Mouse (Mus musculus): ENCODE data around the gene Gucd1. TPM values are rescaled to one million over a fixed set of nuclear protein-coding genes. Genes with fewer than 3 reads are reported as not detected.

The Gucd1 gene
- polyA plus RNA-seq, 1 experiment, result 18.1 TPM

DNA sequence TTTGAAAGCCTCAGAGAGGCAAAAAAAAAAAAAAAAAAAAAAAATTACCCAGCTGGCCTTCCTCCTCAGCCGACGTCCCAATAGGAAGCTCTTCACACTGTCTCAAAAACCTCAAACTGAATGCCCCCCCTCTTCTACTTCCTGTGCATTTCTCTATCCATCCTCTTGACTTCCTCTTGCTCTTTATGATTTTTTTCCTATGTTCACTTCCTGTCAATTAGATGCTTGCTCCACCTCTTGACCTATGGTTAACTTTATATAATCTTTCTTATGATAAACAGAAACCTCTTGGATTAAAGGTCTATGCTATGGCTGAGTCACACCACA is 25.9 kb downstream of the Gucd1 start:
- TF ChIP-seq POLR2A (IDR thresholded peaks at IDR 0.05; ENCODE audit: low read depth, low read length) (no peak), CTCF (IDR thresholded peaks at IDR 0.05; ENCODE audit: borderline replicate concordance, insufficient read depth, low read length) (no peak)
- Histone ChIP-seq H3K4me1 (ENCODE audit: control insufficient read depth, insufficient read depth, low read length) (no peaks in the 10 kb centered on the region), H3K27ac (ENCODE audit: insufficient read depth, low read length) (no peak overlapping the region), H3K4me3 (ENCODE audit: insufficient read depth, low read length) (no peak overlapping the region)

DNA sequence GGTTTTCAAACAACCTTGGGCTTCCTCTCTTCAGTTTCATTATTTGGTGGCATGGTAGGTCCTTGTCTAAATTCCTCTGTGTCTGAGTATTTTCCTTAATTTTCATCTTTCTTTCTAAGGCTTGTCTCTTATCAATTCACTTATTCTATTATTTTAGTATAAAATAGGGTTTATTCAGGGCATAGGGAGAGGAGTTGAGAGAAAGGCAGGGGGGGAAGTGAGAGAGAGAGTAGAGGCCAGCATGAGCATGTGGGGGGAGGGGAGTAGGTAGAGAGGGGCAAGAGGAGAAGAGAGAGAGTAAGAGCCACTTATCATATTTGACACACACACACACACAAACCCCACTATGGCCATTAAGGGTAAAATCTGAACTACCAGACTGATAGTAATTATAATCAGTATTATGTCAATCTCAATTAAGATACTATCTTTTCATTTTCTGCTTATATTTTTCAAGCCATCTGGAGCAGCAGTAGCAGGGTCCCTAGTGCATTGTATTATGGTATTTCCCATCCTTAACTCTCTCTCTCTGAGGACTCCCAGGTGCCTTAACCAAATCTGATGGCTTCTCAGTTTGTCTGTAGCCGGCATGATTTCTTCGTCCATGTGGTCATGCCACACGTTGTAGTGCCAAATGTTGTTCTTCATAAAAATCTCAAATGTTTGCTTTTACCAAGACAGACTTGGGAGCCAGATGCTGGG is 26.4 kb downstream of the Gucd1 start:
- Histone ChIP-seq H3K27ac (ENCODE audit: insufficient read depth, low read length) (no peak overlapping the region), H3K4me1 (ENCODE audit: control insufficient read depth, insufficient read depth, low read length) (no peaks in the 10 kb centered on the region), H3K4me3 (ENCODE audit: insufficient read depth, low read length) (no peak overlapping the region)
- TF ChIP-seq POLR2A (IDR thresholded peaks at IDR 0.05; ENCODE audit: low read depth, low read length) (no peak), CTCF (IDR thresholded peaks at IDR 0.05; ENCODE audit: borderline replicate concordance, insufficient read depth, low read length) (no peak)

DNA sequence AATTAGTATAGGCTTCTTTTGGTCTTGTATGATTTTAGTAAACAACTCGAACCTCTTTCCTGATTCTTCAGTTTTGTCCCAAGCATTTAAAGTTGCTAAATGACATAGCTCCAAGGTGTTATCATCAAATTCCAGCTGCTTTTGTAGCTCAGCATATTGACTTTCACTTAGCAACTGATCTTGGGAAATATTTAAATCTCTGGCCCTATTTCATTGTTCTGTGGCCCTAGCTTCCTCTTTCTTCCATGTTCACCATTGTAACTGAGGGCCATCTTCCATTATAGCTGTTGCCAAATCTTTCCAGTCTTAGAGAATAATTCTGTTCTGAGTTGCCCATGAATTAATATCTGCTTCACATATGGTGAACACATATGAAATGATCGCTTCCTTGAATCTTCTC is 27.0 kb downstream of the Gucd1 start:
- Histone ChIP-seq H3K4me3 (ENCODE audit: insufficient read depth, low read length) (no peak overlapping the region), H3K4me1 (ENCODE audit: control insufficient read depth, insufficient read depth, low read length) (no peaks in the 10 kb centered on the region), H3K27ac (ENCODE audit: insufficient read depth, low read length) (no peak overlapping the region)
- no peak for TF ChIP-seq POLR2A (IDR thresholded peaks at IDR 0.05; ENCODE audit: low read depth, low read length)
- TF ChIP-seq CTCF (IDR thresholded peaks at IDR 0.05; ENCODE audit: borderline replicate concordance, insufficient read depth, low read length), result no peak

DNA sequence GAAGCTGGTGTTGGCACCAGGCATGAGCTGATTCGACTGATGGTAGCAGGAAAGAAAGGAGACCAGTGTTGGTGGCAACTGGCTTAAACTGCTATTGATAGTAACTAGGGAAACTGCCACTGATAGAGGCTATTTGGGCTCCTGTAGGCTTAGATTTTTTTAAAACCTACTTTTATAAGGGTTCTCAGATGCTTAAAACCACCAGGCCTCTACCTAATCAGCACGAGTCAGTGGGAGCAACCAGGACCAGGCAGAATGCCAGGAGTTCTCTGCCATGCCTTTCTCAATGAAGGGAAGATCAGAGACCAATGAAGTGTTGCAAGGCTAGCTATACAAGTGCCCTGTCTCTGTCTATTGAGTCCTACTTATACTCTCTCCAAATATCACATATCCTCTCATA is 28.2 kb downstream of the Gucd1 start:
- no peak overlapping the region for H3K4me3 ChIP-seq (ENCODE audit: insufficient read depth, low read length)
- H3K4me1 ChIP-seq (ENCODE audit: control insufficient read depth, insufficient read depth, low read length), result no peaks in the 10 kb centered on the region
- H3K27ac ChIP-seq (ENCODE audit: insufficient read depth, low read length), result no peak overlapping the region
- TF ChIP-seq CTCF (IDR thresholded peaks at IDR 0.05; ENCODE audit: borderline replicate concordance, insufficient read depth, low read length) (no peak), POLR2A (IDR thresholded peaks at IDR 0.05; ENCODE audit: low read depth, low read length) (no peak)

DNA sequence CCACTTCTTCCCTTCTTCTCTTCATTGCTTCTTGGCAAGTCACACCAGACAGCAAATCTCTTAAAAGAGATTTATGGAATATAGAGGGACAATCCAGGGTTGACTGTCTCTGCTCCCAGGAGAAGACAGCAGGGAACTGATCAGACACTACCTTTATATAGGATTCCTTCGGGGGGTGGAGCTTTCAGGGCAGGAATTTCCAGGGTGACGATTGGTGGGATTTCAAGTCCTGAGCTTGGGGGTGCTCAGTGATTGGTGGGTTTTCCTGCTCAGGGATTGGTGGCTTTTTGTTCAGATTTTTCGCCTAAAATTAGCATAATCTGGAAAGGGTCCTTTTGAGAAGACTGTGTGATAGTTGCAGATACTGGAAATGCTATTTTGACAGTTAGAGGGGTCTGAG is 30.6 kb downstream of the Gucd1 start:
- Histone ChIP-seq H3K4me1 (ENCODE audit: control insufficient read depth, insufficient read depth, low read length) (no peaks in the 10 kb centered on the region), H3K4me3 (ENCODE audit: insufficient read depth, low read length) (no peak overlapping the region), H3K27ac (ENCODE audit: insufficient read depth, low read length) (no peak overlapping the region)
- no peak for TF ChIP-seq POLR2A (IDR thresholded peaks at IDR 0.05; ENCODE audit: low read depth, low read length)
- TF ChIP-seq CTCF (IDR thresholded peaks at IDR 0.05; ENCODE audit: borderline replicate concordance, insufficient read depth, low read length), result no peak

DNA sequence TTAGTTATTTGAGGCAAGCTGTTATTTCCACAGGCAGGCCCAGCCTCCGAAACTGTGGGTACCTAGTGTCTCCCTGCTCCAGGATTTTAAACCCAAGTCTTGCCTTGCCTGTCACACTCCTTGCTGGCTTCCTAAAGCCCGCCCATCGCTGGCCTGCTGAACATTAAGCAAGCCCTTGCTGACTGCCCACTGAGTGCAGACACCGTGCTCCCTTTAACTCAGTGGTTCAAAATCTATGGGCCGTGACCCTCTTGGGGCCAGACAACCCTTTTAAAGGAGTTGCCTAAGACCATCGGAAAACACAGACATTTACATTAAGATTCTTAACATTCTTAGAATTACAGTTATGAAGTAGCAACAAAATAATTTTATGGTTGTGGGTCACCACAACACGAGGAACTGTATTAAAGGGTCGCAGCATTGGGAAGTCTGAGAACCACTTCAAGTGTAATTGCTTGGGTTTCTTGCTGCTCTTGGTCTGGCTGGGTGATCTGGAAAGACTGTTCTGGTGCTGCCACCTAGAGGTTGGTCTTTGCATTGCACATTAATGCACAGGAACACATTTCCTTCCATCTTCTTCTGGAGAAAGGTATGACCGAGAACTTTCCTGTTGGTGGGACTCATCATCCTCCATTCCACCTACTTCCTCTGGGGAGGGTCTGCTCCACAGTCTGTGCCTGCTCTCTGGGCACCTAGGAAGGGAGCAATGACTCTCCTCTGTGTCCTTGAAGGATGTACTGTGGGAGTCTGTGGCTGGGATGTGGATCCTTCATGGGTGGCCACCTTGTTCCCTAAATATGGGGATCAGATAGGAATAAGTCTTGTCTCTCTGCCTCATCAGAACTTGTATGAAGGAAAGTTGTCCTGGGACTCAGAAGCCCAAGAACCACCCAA is 31.4 kb downstream of the Gucd1 start:
- no peak overlapping the region for H3K4me3 ChIP-seq (ENCODE audit: insufficient read depth, low read length)
- TF ChIP-seq POLR2A (IDR thresholded peaks at IDR 0.05; ENCODE audit: low read depth, low read length) (no peak), CTCF (IDR thresholded peaks at IDR 0.05; ENCODE audit: borderline replicate concordance, insufficient read depth, low read length) (peak; percentile 64; the same call in 1 of the 2 replicates)
- H3K4me1 ChIP-seq (ENCODE audit: control insufficient read depth, insufficient read depth, low read length), result no peaks in the 10 kb centered on the region
- no peak overlapping the region for H3K27ac ChIP-seq (ENCODE audit: insufficient read depth, low read length)

DNA sequence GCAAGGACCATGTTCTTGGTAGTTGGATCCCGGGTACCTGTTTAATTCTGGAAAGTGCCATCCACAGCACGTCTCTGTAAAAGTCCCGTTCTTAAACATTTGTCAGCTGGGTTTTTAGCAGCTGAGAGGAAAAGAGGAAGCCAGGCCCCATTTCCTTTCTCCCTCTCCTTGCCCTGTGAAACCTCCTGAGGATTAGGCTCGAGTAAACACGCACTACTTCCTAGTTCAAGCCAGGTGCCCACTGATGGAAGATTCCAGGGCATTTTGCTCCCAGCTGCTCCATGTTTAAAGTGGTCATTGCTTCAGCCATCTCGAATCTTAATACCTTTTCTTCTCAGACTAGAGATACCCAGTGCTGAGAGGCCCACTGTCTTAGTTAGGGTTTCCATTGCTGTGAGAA is 33.0 kb downstream of the Gucd1 start:
- H3K4me3 ChIP-seq (ENCODE audit: insufficient read depth, low read length), result no peak overlapping the region
- TF ChIP-seq CTCF (IDR thresholded peaks at IDR 0.05; ENCODE audit: borderline replicate concordance, insufficient read depth, low read length) (no peak), POLR2A (IDR thresholded peaks at IDR 0.05; ENCODE audit: low read depth, low read length) (no peak)
- no peak overlapping the region for H3K27ac ChIP-seq (ENCODE audit: insufficient read depth, low read length)
- H3K4me1 ChIP-seq (ENCODE audit: control insufficient read depth, insufficient read depth, low read length), result no peaks in the 10 kb centered on the region

DNA sequence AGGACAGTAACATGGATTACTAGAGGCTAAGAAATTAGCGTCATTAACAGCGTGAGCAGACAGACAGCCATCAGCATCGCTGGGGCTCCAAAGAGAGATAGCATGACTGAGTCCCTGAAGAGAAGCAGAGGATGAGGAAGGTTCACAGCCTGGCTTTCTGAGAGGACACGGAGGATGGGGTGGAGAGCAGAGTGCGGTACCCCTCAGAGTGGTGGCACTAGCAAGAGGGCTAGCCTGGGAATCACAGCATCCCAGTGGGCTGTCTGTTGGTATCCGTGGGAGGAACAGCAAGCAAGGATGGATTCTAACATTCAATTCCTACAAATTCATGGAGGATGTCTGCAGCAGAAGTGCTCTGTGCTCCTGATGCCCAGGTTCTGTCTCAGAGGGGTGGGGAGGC is 33.7 kb downstream of the Gucd1 start:
- H3K27ac ChIP-seq (ENCODE audit: insufficient read depth, low read length), result no peak overlapping the region
- no peak overlapping the region for H3K4me3 ChIP-seq (ENCODE audit: insufficient read depth, low read length)
- TF ChIP-seq POLR2A (IDR thresholded peaks at IDR 0.05; ENCODE audit: low read depth, low read length) (no peak), CTCF (IDR thresholded peaks at IDR 0.05; ENCODE audit: borderline replicate concordance, insufficient read depth, low read length) (no peak)
- no peaks in the 10 kb centered on the region for H3K4me1 ChIP-seq (ENCODE audit: control insufficient read depth, insufficient read depth, low read length)

DNA sequence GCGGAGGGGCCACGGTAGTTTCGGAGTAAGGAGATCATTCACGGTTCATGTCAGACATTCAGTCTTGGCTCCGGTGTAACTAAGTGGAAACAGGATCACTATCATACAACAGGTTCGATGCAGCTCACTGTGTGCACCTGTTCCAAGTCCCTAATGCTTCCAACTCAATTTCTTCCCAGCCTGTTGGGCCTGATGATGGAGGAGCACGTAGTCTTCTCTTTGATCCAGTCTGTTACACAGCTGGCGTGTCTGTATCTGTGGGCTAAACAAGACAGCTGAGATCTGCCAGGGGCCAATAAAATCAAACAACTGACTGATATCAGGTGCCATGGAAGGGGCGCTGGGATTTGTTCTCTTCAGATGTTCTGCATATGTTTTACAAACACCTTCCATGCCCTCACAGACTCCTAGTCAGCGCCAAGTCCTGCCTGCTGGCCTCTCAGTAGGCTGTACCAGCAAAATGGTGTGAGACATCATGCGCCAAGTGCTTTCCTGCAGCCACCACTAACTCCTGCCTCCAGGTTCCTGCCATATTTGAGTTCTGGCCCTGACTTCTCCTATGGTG is 34.8 kb downstream of the Gucd1 start:
- Histone ChIP-seq H3K4me1 (ENCODE audit: control insufficient read depth, insufficient read depth, low read length) (no peaks in the 10 kb centered on the region), H3K27ac (ENCODE audit: insufficient read depth, low read length) (no peak overlapping the region), H3K4me3 (ENCODE audit: insufficient read depth, low read length) (no peak overlapping the region)
- TF ChIP-seq CTCF (IDR thresholded peaks at IDR 0.05; ENCODE audit: borderline replicate concordance, insufficient read depth, low read length) (no peak), POLR2A (IDR thresholded peaks at IDR 0.05; ENCODE audit: low read depth, low read length) (no peak)

DNA sequence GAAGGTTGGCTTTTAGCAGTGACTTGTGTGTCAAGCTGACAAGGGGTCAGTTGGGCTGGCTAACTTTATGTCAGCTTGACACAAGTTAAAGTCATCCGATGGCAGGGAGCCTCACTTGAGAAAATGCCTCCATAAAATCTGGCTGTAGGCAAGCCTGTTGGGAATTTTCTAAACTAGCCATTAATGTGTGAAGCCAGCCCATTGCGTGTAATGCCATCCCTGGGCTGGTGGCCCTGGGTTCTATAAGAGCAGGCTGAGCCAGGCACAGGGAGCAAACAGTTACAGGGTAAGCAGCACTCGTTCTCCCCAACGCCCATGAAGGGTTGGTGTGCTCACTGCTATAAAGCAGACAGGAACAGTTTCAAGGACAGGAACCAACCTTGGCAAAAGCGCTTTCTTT is 35.5 kb downstream of the Gucd1 start:
- Histone ChIP-seq H3K27ac (ENCODE audit: insufficient read depth, low read length) (no peak overlapping the region), H3K4me3 (ENCODE audit: insufficient read depth, low read length) (no peak overlapping the region), H3K4me1 (ENCODE audit: control insufficient read depth, insufficient read depth, low read length) (no peaks in the 10 kb centered on the region)
- no peak for TF ChIP-seq CTCF (IDR thresholded peaks at IDR 0.05; ENCODE audit: borderline replicate concordance, insufficient read depth, low read length)
- no peak for TF ChIP-seq POLR2A (IDR thresholded peaks at IDR 0.05; ENCODE audit: low read depth, low read length)
